Mouse (Mus musculus): Measurements from ENCODE around the gene Eya3. TPM values are rescaled to one million over a fixed set of nuclear protein-coding genes. Genes with fewer than 3 reads are reported as not detected.

Gene Eya3
- total and polyA plus RNA-seq, 2 experiments from 2014 or later = 5.1 to 25.8 TPM

- Histone ChIP-seq H3K4me2 (ENCODE audit: low read depth, low read length, poor library complexity, severe bottlenecking) (no peak overlapping the region), H3K4me1 (ENCODE audit: insufficient read depth, low read length) (no peaks in the 10 kb centered on the region), H3K4me3 (ENCODE audit: low read depth, low read length) (no peak overlapping the region), H3K27ac (ENCODE audit: low read depth, low read length) (no peak overlapping the region), H3K9ac (replicated peaks; ENCODE audit: low read length, poor library complexity, severe bottlenecking) (no peak overlapping the region), H3K36me3 (ENCODE audit: insufficient read depth, low read length) (peaks cover 31% of the 10 kb centered on the region), H3K9me3 (ENCODE audit: low read length) (no peaks in the 10 kb centered on the region), H3K27me3 (ENCODE audit: insufficient read depth, low read length) (no peaks in the 10 kb centered on the region)
- DNase-seq (ENCODE audit: low spot score) = no peak
- 84% methylated on average over 2 of the region's 2 CpGs for WGBS
- no peak for TF ChIP-seq CTCF (IDR thresholded peaks at IDR 0.05)
- no peak for ATAC-seq (ENCODE audit: low FRiP score)
Measured at GRCm38 (mm10) chr4:132689634-132690033, 50.8 kb downstream of the Eya3 start.

- H3K36me3 ChIP-seq (ENCODE audit: insufficient read depth, low read length) = peaks cover 38% of the 10 kb centered on the region
Measured at GRCm38 (mm10) chr4:132693366-132693765, 54.6 kb downstream of the Eya3 start.

GRCm38 (mm10) chr4:132702076-132702475 lies 63.3 kb downstream of the Eya3 start:
- Histone ChIP-seq H3K9me3 (ENCODE audit: low read length) (no peaks in the 10 kb centered on the region), H3K36me3 (ENCODE audit: insufficient read depth, low read length) (peaks cover 30% of the 10 kb centered on the region), H3K27me3 (ENCODE audit: insufficient read depth, low read length) (no peaks in the 10 kb centered on the region), H3K27ac (ENCODE audit: low read depth, low read length) (no peak overlapping the region), H3K4me2 (ENCODE audit: low read depth, low read length, poor library complexity, severe bottlenecking) (no peak overlapping the region), H3K4me1 (ENCODE audit: insufficient read depth, low read length) (no peaks in the 10 kb centered on the region), H3K4me3 (ENCODE audit: low read depth, low read length) (no peak overlapping the region), H3K9ac (replicated peaks; ENCODE audit: low read length, poor library complexity, severe bottlenecking) (no peak overlapping the region)
- WGBS = 96% methylated on average over 5 of the region's 5 CpGs
- ATAC-seq (ENCODE audit: low FRiP score) (no peak), DNase-seq (ENCODE audit: low spot score) (no peak)
- TF ChIP-seq CTCF (IDR thresholded peaks at IDR 0.05) = no peak

More at GRCm38 (mm10) chr4:132693366-132693765, 54.6 kb downstream of the Eya3 start:
- Histone ChIP-seq H3K4me2 (ENCODE audit: low read depth, low read length, poor library complexity, severe bottlenecking) (no peak overlapping the region), H3K4me3 (ENCODE audit: low read depth, low read length) (no peak overlapping the region), H3K9ac (replicated peaks; ENCODE audit: low read length, poor library complexity, severe bottlenecking) (no peak overlapping the region), H3K9me3 (ENCODE audit: low read length) (no peaks in the 10 kb centered on the region), H3K27me3 (ENCODE audit: insufficient read depth, low read length) (no peaks in the 10 kb centered on the region), H3K4me1 (ENCODE audit: insufficient read depth, low read length) (no peaks in the 10 kb centered on the region), H3K27ac (ENCODE audit: low read depth, low read length) (no peak overlapping the region)
- no peak for TF ChIP-seq CTCF (IDR thresholded peaks at IDR 0.05)
- no peak for ATAC-seq (ENCODE audit: low FRiP score)
- 97% methylated on average over 3 of the region's 3 CpGs for WGBS
- DNase-seq (ENCODE audit: low spot score) = no peak

- DNase-seq (ENCODE audit: low spot score) = no peak
- TF ChIP-seq CTCF (IDR thresholded peaks at IDR 0.05) = no peak
- no peaks in the 10 kb centered on the region for H3K9me3 ChIP-seq (ENCODE audit: low read length)
- no peak overlapping the region for H3K4me2 ChIP-seq (ENCODE audit: low read depth, low read length, poor library complexity, severe bottlenecking)
- 93% methylated on average over 8 of the region's 8 CpGs for WGBS
- peaks cover 53% of the 10 kb centered on the region for H3K36me3 ChIP-seq (ENCODE audit: insufficient read depth, low read length)
- H3K27ac ChIP-seq (ENCODE audit: low read depth, low read length) = no peak overlapping the region
- no peaks in the 10 kb centered on the region for H3K4me1 ChIP-seq (ENCODE audit: insufficient read depth, low read length)
- no peak overlapping the region for H3K9ac ChIP-seq (replicated peaks; ENCODE audit: low read length, poor library complexity, severe bottlenecking)
- no peak overlapping the region for H3K4me3 ChIP-seq (ENCODE audit: low read depth, low read length)
- no peak for ATAC-seq (ENCODE audit: low FRiP score)
- no peaks in the 10 kb centered on the region for H3K27me3 ChIP-seq (ENCODE audit: insufficient read depth, low read length)
Measured at GRCm38 (mm10) chr4:132706885-132707284, 68.1 kb downstream of the Eya3 start.

- DNase-seq (ENCODE audit: low spot score) (no peak), ATAC-seq (ENCODE audit: low FRiP score) (no peak)
- no peak overlapping the region for H3K9ac ChIP-seq (replicated peaks; ENCODE audit: low read length, poor library complexity, severe bottlenecking)
- H3K36me3 ChIP-seq (ENCODE audit: insufficient read depth, low read length) = peaks cover 35% of the 10 kb centered on the region
- WGBS = 97% methylated on average over 7 of the region's 7 CpGs
- H3K9me3 ChIP-seq (ENCODE audit: low read length) = no peaks in the 10 kb centered on the region
- H3K27ac ChIP-seq (ENCODE audit: low read depth, low read length) = no peak overlapping the region
- no peak overlapping the region for H3K4me3 ChIP-seq (ENCODE audit: low read depth, low read length)
- TF ChIP-seq CTCF (IDR thresholded peaks at IDR 0.05) = no peak
- H3K4me2 ChIP-seq (ENCODE audit: low read depth, low read length, poor library complexity, severe bottlenecking) = no peak overlapping the region
- no peaks in the 10 kb centered on the region for H3K4me1 ChIP-seq (ENCODE audit: insufficient read depth, low read length)
- no peaks in the 10 kb centered on the region for H3K27me3 ChIP-seq (ENCODE audit: insufficient read depth, low read length)
Measured at GRCm38 (mm10) chr4:132713181-132713580, 74.4 kb downstream of the Eya3 start.

GRCm38 (mm10) chr4:132718251-132718650 lies 79.5 kb downstream of the Eya3 start:
- H3K27ac ChIP-seq (ENCODE audit: low read depth, low read length) = no peak overlapping the region
- ATAC-seq (ENCODE audit: low FRiP score) (no peak), DNase-seq (ENCODE audit: low spot score) (no peak)
- peaks cover 35% of the 10 kb centered on the region for H3K36me3 ChIP-seq (ENCODE audit: insufficient read depth, low read length)
- no peaks in the 10 kb centered on the region for H3K4me1 ChIP-seq (ENCODE audit: insufficient read depth, low read length)
- H3K27me3 ChIP-seq (ENCODE audit: insufficient read depth, low read length) = no peaks in the 10 kb centered on the region
- TF ChIP-seq CTCF (IDR thresholded peaks at IDR 0.05) = no peak
- H3K9ac ChIP-seq (replicated peaks; ENCODE audit: low read length, poor library complexity, severe bottlenecking) = no peak overlapping the region
- no peak overlapping the region for H3K4me2 ChIP-seq (ENCODE audit: low read depth, low read length, poor library complexity, severe bottlenecking)
- no peak overlapping the region for H3K4me3 ChIP-seq (ENCODE audit: low read depth, low read length)
- no peaks in the 10 kb centered on the region for H3K9me3 ChIP-seq (ENCODE audit: low read length)
- WGBS = 88% methylated on average over 1 of the region's 1 CpGs
